Mouse (Mus musculus) bone marrow, adult 2 months (tissue): Measurements from ENCODE around the gene Smpdl3b. TPM values are rescaled to one million over a fixed set of nuclear protein-coding genes. Genes with fewer than 3 reads are reported as not detected.
A peak's percentile ranks its signal among the peaks of the same experiment; 100 is the strongest.

Experiments used
- H3K27ac ChIP-seq: fragments of 200-500 bp; 2 replicates; pipeline ENCODE4 v1.5.1; 2012; ENCODE audit warnings: low read depth, mild to moderate bottlenecking, control low read depth, inconsistent platforms, low read length; ENCODE audit not compliant: control insufficient read depth, poor library complexity, insufficient read depth
- H3K4me1 ChIP-seq: fragments of 200-500 bp; 2 replicates; pipeline ENCODE4 v1.6.1; 2011; ENCODE audit warnings: low read length; ENCODE audit not compliant: control insufficient read depth, insufficient read depth
- H3K4me3 ChIP-seq: fragments of 200-500 bp; replicated peaks from 2 replicates; pipeline ENCODE3; 2011; ENCODE audit warnings: mild to moderate bottlenecking, low read depth, low read length, control low read depth; ENCODE audit not compliant: control insufficient read depth
- CTCF ChIP-seq: fragments of 200-500 bp; IDR thresholded peaks from 2 replicates; pipeline ENCODE4 v1.5.1; 2011; ENCODE audit warnings: low read length, control low read depth; ENCODE audit not compliant: control insufficient read depth, insufficient read depth
- POLR2A ChIP-seq: fragments of 200-500 bp; IDR thresholded peaks from 2 replicates; pipeline ENCODE4 v1.6.1; 2011; ENCODE audit warnings: low read depth, mild to moderate bottlenecking, control low read depth, low read length, borderline replicate concordance; ENCODE audit not compliant: control insufficient read depth
- WGBS: fragments of 180-500 bp; shearing (Covaris S2); methylation state at CpG from one replicate; pipeline ENCODE4 v1.1.7; 2018; 5-methylcytosine and 5-hydroxymethylcytosine counted together
- polyA plus RNA-seq: library from polyadenylated mRNA; stranded (reverse); fragments of >200 nt; gene quantifications from 2 replicates; pipeline ENCODE4 v1.2.4, GENCODE M21; 2011; ENCODE audit warnings: low replicate concordance; ENCODE audit not compliant: missing spikeins, insufficient read depth, insufficient read length

The Smpdl3b gene
- polyA plus RNA-seq, result 1.7 TPM in 1 of 2 replicates, not detected in the other

DNA sequence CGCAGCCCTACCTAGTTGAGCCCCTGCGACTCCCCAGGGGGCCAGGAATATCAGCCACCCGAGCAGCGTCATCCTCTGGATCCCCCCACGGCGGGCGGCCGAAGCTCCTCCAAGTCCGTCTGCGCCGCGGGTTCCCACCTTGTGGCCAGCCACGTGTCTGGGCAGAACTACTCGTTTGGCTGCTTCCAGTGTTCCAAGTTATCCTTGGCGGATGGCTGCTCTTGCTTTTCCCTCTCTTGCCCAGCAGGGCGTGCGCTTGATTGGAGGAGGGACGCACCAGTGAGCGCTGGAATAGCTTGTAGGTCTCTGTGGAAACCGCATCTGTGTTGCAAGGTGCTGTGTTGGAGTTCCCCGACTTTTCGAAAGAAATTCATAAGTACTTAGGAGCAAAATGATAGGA, at the start of gene Smpdl3b:
TSS of gene Smpdl3b (minus strand) at position 279 of the 400 bp plus-strand sequence.
- H3K4me1 ChIP-seq, result no peaks in the 10 kb centered on the region; the same call in 1 of the 2 replicates
- under 1% methylated on average over 22 of the region's 22 CpGs for WGBS
- H3K27ac ChIP-seq, result no peak within 1 kb of the TSS
- TF ChIP-seq POLR2A, result no peak
- no peak for TF ChIP-seq CTCF
- peak within 1 kb of the TSS; percentile 57 for H3K4me3 ChIP-seq

DNA sequence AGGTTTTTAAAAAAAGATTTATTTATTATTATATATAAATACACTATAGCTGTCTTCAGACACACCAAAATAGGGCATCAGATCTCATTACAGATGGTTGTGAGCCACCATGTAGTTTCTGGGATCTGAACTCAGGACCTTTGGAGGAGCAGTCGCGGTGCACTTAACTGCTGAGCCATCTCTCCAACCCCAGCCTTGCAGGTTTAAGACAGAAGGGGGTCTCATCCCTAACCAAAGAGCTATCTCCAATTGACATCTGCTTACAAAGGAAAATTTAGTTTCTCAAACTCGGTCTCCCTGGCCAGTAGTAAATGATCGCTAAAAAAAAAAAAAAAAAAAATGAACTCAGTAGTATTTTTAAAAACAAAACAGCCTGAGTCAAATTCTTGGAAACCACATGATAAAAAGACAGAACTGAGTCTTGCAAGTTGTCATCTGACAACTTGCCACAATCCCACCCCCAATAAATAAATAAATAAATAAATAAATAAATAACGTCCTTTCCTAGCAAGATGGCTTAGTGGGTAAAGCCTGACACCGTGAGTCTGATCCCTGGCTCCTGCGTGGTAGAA, 49.7 kb upstream of the Smpdl3b start:
- Histone ChIP-seq H3K4me3 (no peak overlapping the region), H3K27ac (no peak overlapping the region), H3K4me1 (peaks cover 15% of the 10 kb centered on the region)
- TF ChIP-seq CTCF, result no peak
- no peak for TF ChIP-seq POLR2A
- 73% methylated on average over 7 of the region's 7 CpGs for WGBS

DNA sequence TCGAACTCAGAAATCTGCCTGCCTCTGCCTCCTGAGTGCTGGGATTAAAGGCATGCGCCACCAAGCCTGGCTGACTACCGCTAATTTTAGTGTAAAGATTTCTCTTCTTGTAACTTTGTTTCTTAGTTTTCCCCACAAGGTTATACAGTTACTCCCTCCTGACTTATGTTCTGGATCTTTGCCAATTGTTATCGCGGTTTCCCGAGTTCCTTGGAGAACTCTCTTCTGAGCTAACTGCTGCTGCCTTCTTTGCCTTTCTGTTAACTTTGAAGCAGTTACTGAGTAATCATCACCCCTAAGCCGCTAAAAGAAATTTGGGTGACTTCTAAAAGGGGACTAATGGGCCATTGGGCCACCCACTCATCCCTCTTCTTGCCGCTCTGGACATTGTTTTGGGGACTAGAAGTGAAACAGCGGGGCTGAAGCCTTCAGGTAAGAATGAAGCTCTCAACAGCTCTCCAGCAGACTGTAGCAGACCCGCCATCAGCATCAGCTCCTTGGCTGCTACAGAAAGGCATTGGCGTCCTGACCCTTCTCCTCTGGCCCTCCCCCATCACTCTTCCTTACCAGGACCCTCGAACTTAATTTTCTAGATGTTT, 48.6 kb upstream of the Smpdl3b start:
- WGBS, result 57% methylated on average over 12 of the region's 12 CpGs
- Histone ChIP-seq H3K4me1 (peaks cover 15% of the 10 kb centered on the region), H3K27ac (peak overlapping the region; percentile 6), H3K4me3 (no peak overlapping the region)
- TF ChIP-seq POLR2A (no peak), CTCF (no peak)

DNA sequence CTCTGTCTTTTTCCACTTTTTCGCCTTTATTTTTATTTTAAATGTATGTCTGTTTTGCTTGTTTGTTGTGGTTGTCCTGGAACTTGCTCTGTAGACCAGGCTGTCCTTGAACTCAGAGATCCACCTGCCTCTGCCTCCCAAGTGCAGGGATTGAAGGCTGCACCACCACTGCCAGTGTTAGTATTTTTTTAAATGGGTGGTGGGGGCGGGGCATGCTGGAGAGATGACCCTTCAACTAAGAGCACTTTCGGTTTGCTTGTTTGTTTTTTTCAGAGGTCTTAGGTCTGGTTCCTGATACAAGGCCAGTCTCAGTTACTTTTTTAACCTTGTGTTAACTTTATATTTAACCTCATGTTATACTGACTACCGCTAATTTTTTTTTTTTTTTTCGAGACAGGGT, 48.1 kb upstream of the Smpdl3b start:
- peak overlapping the region; percentile 72 for H3K27ac ChIP-seq
- H3K4me3 ChIP-seq, result no peak overlapping the region
- 57% methylated on average over 5 of the region's 5 CpGs for WGBS
- peaks cover 15% of the 10 kb centered on the region for H3K4me1 ChIP-seq
- no peak for TF ChIP-seq CTCF
- no peak for TF ChIP-seq POLR2A

DNA sequence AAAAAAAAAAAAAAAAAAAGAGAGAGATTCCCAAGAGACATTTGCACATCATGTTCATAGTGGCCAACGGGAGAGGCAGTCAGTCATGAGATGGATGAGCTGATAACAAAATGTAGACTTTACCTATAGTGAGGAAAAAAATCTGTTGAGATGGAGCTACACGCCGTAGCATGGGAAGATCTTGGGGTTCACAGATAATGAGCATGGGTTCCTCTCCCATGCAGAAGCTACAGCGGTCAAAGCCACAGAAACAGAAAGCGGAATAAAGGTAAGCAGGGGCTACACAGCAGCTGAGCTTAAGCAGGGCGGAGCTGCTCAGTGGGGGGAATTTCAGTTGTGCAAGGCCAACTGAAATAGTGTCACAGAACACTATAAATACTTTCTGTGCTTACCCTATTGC, 47.3 kb upstream of the Smpdl3b start:
- no peak for TF ChIP-seq POLR2A
- no peak for TF ChIP-seq CTCF
- WGBS, result 5% methylated on average over 6 of the region's 6 CpGs
- no peak overlapping the region for H3K27ac ChIP-seq
- peaks cover 14% of the 10 kb centered on the region for H3K4me1 ChIP-seq
- no peak overlapping the region for H3K4me3 ChIP-seq

DNA sequence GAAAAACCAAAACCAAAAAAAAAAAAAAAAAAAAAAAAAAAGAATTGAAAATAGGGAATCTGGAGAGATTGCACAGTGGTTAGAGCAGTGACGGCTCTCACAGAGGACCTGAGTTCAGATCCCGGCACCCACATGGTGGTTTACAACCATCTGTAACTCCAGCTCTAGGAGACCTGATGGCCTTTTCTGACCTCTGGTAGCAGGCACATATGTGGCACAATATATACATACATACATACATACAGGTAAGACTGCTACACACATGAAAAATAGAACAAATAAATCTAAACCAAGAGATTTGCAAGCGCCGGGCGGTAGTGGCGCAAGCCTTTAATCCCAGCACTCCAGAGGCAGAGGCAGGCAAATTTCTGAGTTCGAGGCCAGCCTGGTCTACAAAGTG, 46.8 kb upstream of the Smpdl3b start:
- no peak for TF ChIP-seq CTCF
- TF ChIP-seq POLR2A, result no peak
- H3K27ac ChIP-seq, result peak overlapping the region; percentile 25; the same call in 1 of the 2 replicates
- no peak overlapping the region for H3K4me3 ChIP-seq
- 77% methylated on average over 7 of the region's 7 CpGs for WGBS
- H3K4me1 ChIP-seq, result peaks cover 14% of the 10 kb centered on the region

DNA sequence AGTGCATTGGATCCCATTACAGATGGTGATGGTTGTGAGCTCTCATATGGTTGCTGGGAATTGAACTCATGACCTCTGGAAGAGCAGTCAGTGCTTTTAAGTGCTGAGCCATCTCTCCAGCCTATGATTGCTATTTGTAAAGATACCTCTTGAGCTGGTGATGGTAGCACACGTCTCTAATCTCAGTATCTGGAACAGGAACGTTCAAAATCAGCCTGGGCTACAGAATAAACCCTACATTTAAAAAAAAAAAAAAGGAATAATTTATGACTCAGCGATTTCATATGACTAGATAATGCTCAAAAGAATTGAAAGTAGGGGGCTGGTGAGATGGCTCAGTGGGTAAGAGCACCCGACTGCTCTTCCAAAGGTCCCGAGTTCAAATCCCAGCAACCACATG, 46.2 kb upstream of the Smpdl3b start:
- Histone ChIP-seq H3K27ac (no peak overlapping the region), H3K4me3 (no peak overlapping the region), H3K4me1 (peaks cover 10% of the 10 kb centered on the region)
- 63% methylated on average over 5 of the region's 5 CpGs for WGBS
- no peak for TF ChIP-seq CTCF
- no peak for TF ChIP-seq POLR2A

DNA sequence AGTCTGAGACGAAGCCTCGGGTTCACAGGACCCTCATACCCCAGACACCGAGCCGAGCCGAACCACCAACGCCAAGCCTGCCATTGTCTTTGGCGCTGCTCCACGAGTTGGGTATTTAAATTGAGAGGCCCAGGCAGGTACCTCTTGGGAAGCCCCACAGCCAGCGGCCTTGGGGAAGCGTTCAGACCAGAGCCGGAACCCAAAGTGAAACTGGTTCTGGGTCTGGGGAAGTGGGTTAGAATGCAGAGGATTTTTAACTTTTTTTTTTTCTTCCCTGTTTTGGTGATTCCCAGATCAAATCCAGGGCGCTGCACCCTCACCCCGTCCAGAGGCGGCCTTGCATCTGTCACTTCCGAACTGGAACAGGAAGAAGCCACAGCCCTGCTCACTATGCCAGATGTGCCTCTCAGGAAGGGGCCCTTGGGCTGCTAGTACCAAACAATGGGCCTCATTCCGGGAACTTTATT, 45.2 kb upstream of the Smpdl3b start:
- H3K4me3 ChIP-seq, result peak overlapping the region; percentile 30
- no peak for TF ChIP-seq CTCF
- no peak for TF ChIP-seq POLR2A
- H3K27ac ChIP-seq, result peak overlapping the region; percentile 77

More for the DNA sequence above, 45.2 kb upstream of the Smpdl3b start:
- peaks cover 9% of the 10 kb centered on the region for H3K4me1 ChIP-seq
- 10% methylated on average over 16 of the region's 16 CpGs for WGBS
